Mouse (Mus musculus) adrenal gland, postnatal 14 days (tissue): ENCODE data around the gene 2210016L21Rik. TPM values are rescaled to one million over a fixed set of nuclear protein-coding genes. Genes with fewer than 3 reads are reported as not detected.
A peak's percentile ranks its signal among the peaks of the same experiment; 100 is the strongest.

Source experiments
- DNase-seq: peaks from one replicate; pipeline ENCODE4 v3.0.0; 2021; ENCODE audit warnings: mixed read lengths
- total RNA-seq: library from RNA; stranded (reverse); gene quantifications from 2 replicates; pipeline ENCODE4 v1.2.3, GENCODE M21; 2021

2210016L21Rik gene
- total RNA-seq, 1 experiment from 2014 or later, result 36.2 TPM

GRCm38 (mm10) chr5:114978888-114979249 is 36.9 kb downstream of the 2210016L21Rik start:
- no peak for DNase-seq

- DNase-seq, result peak; percentile 81
These were observed 37.5 kb downstream of the 2210016L21Rik start for GRCm38 (mm10) chr5:114979250-114980121.

- no peak for DNase-seq
These were observed 38.3 kb downstream of the 2210016L21Rik start for GRCm38 (mm10) chr5:114980122-114980748.

GRCm38 (mm10) chr5:114982001-114982400 is 40.0 kb downstream of the 2210016L21Rik start:
- DNase-seq, result no peak

- DNase-seq, result no peak
These were observed 43.1 kb downstream of the 2210016L21Rik start for GRCm38 (mm10) chr5:114985074-114985473.

GRCm38 (mm10) chr5:114996447-114996846 is 54.5 kb downstream of the 2210016L21Rik start:
- DNase-seq, result no peak

- DNase-seq, result no peak
These were observed 55.4 kb downstream of the 2210016L21Rik start for GRCm38 (mm10) chr5:114997327-114997726.

Other genes with a start within 250 kb of the 2210016L21Rik start
- 6.9 and 10.0 TPM in 2 replicates for gene Tchp, start 234.4 kb upstream of the 2210016L21Rik start, total RNA-seq
- gene Ankrd13a, start 167.5 kb upstream of the 2210016L21Rik start, total RNA-seq, result 89.4 and 95.0 TPM in 2 replicates
- gene Git2, start 166.6 kb upstream of the 2210016L21Rik start, total RNA-seq, result 42.7 and 49.4 TPM in 2 replicates
- gene 1500011B03Rik, start 118.7 kb upstream of the 2210016L21Rik start, total RNA-seq, result 36.8 and 43.6 TPM in 2 replicates
- not detected in 2 replicates for gene 4930519G04Rik, start 88.5 kb upstream of the 2210016L21Rik start, total RNA-seq
- not detected in 2 replicates for gene Gm9936, start 83.5 kb upstream of the 2210016L21Rik start, total RNA-seq
- 6.5 and 7.7 TPM in 2 replicates for gene Oasl2, start 45.2 kb upstream of the 2210016L21Rik start, total RNA-seq
- gene Oasl1, start 18.9 kb upstream of the 2210016L21Rik start, total RNA-seq, result 0.83 and 1.5 TPM in 2 replicates
- gene Hnf1a, start 28.9 kb downstream of the 2210016L21Rik start, total RNA-seq, result 0.26 and 2.0 TPM in 2 replicates
- 54.8 and 59.2 TPM in 2 replicates for gene Sppl3, start 69.0 kb downstream of the 2210016L21Rik start, total RNA-seq
- gene Gm10401, start 156.1 kb downstream of the 2210016L21Rik start, total RNA-seq, result not detected in 2 replicates
- gene Acads, start 177.2 kb downstream of the 2210016L21Rik start, total RNA-seq, result 308 and 317 TPM in 2 replicates
- gene Unc119b, start 192.8 kb downstream of the 2210016L21Rik start, total RNA-seq, result 36.9 and 42.8 TPM in 2 replicates
- gene Mlec, start 216.0 kb downstream of the 2210016L21Rik start, total RNA-seq, result 140 and 144 TPM in 2 replicates